Mouse (Mus musculus) cerebellum, adult 9-11 months (tissue): ENCODE data around the gene Lrsam1.
A peak's percentile ranks its signal among the peaks of the same experiment; 100 is the strongest.
"Not testable (repeated sequence)": the region's sequence is repeated elsewhere in the genome, so short reads cannot be mapped to it uniquely, and the experiment has no call there.

Experiments used
- DNase-seq: peaks from one replicate; pipeline ENCODE4 v3.0.0; 2022

Lrsam1 gene

GRCm38 (mm10) chr2:32961192-32961995 is at the start of gene Lrsam1, which contains the start of gene Rpl12:
Lrsam1 (minus strand) TSS chr2:32961614.
Rpl12 (plus strand) TSS chr2:32961559.
- DNase-seq = peak; percentile 92

GRCm38 (mm10) chr2:33009055-33009454 is 47.6 kb upstream of the Lrsam1 start:
- not testable (repeated sequence) for DNase-seq

GRCm38 (mm10) chr2:33005041-33005440 is 43.6 kb upstream of the Lrsam1 start:
- DNase-seq = peak; percentile 88

GRCm38 (mm10) chr2:33002144-33002543 is 40.7 kb upstream of the Lrsam1 start:
- DNase-seq = no peak

- no peak for DNase-seq
Observed at GRCm38 (mm10) chr2:32999752-33000151, 38.3 kb upstream of the Lrsam1 start.

GRCm38 (mm10) chr2:32997792-32998191 is 36.4 kb upstream of the Lrsam1 start:
- no peak for DNase-seq

GRCm38 (mm10) chr2:32997081-32997480 is 35.7 kb upstream of the Lrsam1 start:
- peak; percentile 58 for DNase-seq

GRCm38 (mm10) chr2:32992130-32992529 is 30.7 kb upstream of the Lrsam1 start:
- DNase-seq = no peak

GRCm38 (mm10) chr2:32990167-32990832 is 28.9 kb upstream of the Lrsam1 start:
- peak; percentile 30 for DNase-seq

GRCm38 (mm10) chr2:32989376-32989775 is 28.0 kb upstream of the Lrsam1 start:
- peak; percentile 72 for DNase-seq

GRCm38 (mm10) chr2:32985844-32986243 is 24.4 kb upstream of the Lrsam1 start:
- DNase-seq = no peak

GRCm38 (mm10) chr2:32983617-32984016 is 22.2 kb upstream of the Lrsam1 start:
- no peak for DNase-seq

GRCm38 (mm10) chr2:32982700-32983099 is 21.3 kb upstream of the Lrsam1 start:
- DNase-seq = no peak

- DNase-seq = peak; percentile 96
Observed at GRCm38 (mm10) chr2:32981725-32982271, 20.4 kb upstream of the Lrsam1 start, which contains the start of gene Slc2a8. Slc2a8 (minus strand) TSS chr2:32982083.

GRCm38 (mm10) chr2:32981281-32981680 is 19.9 kb upstream of the Lrsam1 start:
- DNase-seq = peak; percentile 63

GRCm38 (mm10) chr2:32979675-32980074 is 18.3 kb upstream of the Lrsam1 start:
- peak; percentile 55 for DNase-seq

- no peak for DNase-seq
Observed at GRCm38 (mm10) chr2:32978675-32979074, 17.3 kb upstream of the Lrsam1 start.

- no peak for DNase-seq
Observed at GRCm38 (mm10) chr2:32977114-32977513, 15.7 kb upstream of the Lrsam1 start.

- DNase-seq = no peak
Observed at GRCm38 (mm10) chr2:32974216-32974615, 12.8 kb upstream of the Lrsam1 start.

- DNase-seq = peak; percentile 67
Observed at GRCm38 (mm10) chr2:32971235-32971634, 9.8 kb upstream of the Lrsam1 start.

- DNase-seq = no peak
Observed at GRCm38 (mm10) chr2:32969326-32969725, 7.9 kb upstream of the Lrsam1 start.

- DNase-seq = peak; percentile 64
Observed at GRCm38 (mm10) chr2:32968024-32968614, 6.7 kb upstream of the Lrsam1 start.
